Mouse (Mus musculus): ENCODE data around the gene 4933400A11Rik. TPM values are rescaled to one million over a fixed set of nuclear protein-coding genes. Genes with fewer than 3 reads are reported as not detected.
A peak's percentile ranks its signal among the peaks of the same experiment; 100 is the strongest.

4933400A11Rik gene
- not detected in 2 replicates for total RNA-seq (2012; rRNA removed)
- not detected in 2 replicates for total RNA-seq (2014; rRNA removed)
- not detected in 2 replicates for polyA plus RNA-seq (2012; ENCODE audit: insufficient read length, low read depth)

- Histone ChIP-seq H3K4me2 (ENCODE audit: insufficient read depth, low read depth, poor library complexity, severe bottlenecking) (no peak within 1 kb of the TSS), H3K9ac (ENCODE audit: insufficient read depth, low read depth) (no peak within 1 kb of the TSS), H3K4me3 (replicated peaks in 1 of 3; ENCODE audit: low read depth in 2 of 3, low read length in 2 of 3, poor library complexity in 1 of 3) (no peak within 1 kb of the TSS), H3K9me3 (replicated peaks; ENCODE audit: low read length) (no peaks in the 10 kb centered on the region), H3K27ac (ENCODE audit: insufficient read depth, low read depth) (no peak within 1 kb of the TSS), H3K36me3 (replicated peaks in 1 of 2; ENCODE audit: control insufficient read depth in 1 of 2, insufficient read depth in 1 of 2, low read length in 1 of 2) (no peaks in the 10 kb centered on the region), H3K79me2 (replicated peaks; ENCODE audit: control insufficient read depth, extremely low read depth, insufficient read depth, poor library complexity, severe bottlenecking) (no peaks in the 10 kb centered on the region), H3K27me3 (replicated peaks) (no peaks in the 10 kb centered on the region), H3K4me1 (ENCODE audit: control insufficient read depth in 1 of 2, insufficient read depth in 2 of 2) (no peaks in the 10 kb centered on the region)
- dilution Hi-C loops (cut with MboI; ENCODE audit: extremely low pct_ligation_motif_present, extremely low pct_unique_long_range_greater_than_20kb, low sequenced_read_pairs) (no loop called here), in situ Hi-C loops (cut with MboI; ENCODE audit: low pct_ligation_motif_present, low pct_unique_long_range_greater_than_20kb, low sequenced_read_pairs) (no loop called here)
- no peak for DNase-seq (ENCODE audit: extremely low read depth)
- TF ChIP-seq TBP (conservative IDR thresholded peaks at IDR 0.05; ENCODE audit: low read depth, low read length) (no peak), MAZ (IDR thresholded peaks at IDR 0.05; ENCODE audit: low read depth, low read length) (no peak), MAX (IDR thresholded peaks at IDR 0.05; ENCODE audit: low read length) (no peak)
Measured at GRCm38 (mm10) chrX:169779535-169779934, at the start of gene 4933400A11Rik. Gene 4933400A11Rik (minus strand): TSS chrX:169779635.

GRCm38 (mm10) chrX:169828136-169828535, 48.7 kb upstream of the 4933400A11Rik start:
- Histone ChIP-seq H3K4me2 (ENCODE audit: insufficient read depth, low read depth, poor library complexity, severe bottlenecking) (no peak overlapping the region; the same call in 1 of the 2 replicates), H3K27me3 (replicated peaks) (no peaks in the 10 kb centered on the region), H3K4me1 (ENCODE audit: control insufficient read depth in 1 of 2, insufficient read depth in 2 of 2) (peaks cover 0 to 2% of the 10 kb centered on the region in 2 experiments; a peak in 1 of 4 replicates), H3K9ac (ENCODE audit: insufficient read depth, low read depth) (no peak overlapping the region), H3K9me3 (replicated peaks; ENCODE audit: low read length) (no peaks in the 10 kb centered on the region), H3K36me3 (replicated peaks in 1 of 2; ENCODE audit: control insufficient read depth in 1 of 2, insufficient read depth in 1 of 2, low read length in 1 of 2) (no peaks in the 10 kb centered on the region), H3K4me3 (replicated peaks in 1 of 3; ENCODE audit: low read depth in 2 of 3, low read length in 2 of 3, poor library complexity in 1 of 3) (no peak overlapping the region), H3K79me2 (replicated peaks; ENCODE audit: control insufficient read depth, extremely low read depth, insufficient read depth, poor library complexity, severe bottlenecking) (no peaks in the 10 kb centered on the region), H3K27ac (ENCODE audit: insufficient read depth, low read depth) (no peak overlapping the region)
- dilution Hi-C loops (cut with MboI; ENCODE audit: extremely low pct_ligation_motif_present, extremely low pct_unique_long_range_greater_than_20kb, low sequenced_read_pairs): no loop called here
- DNase-seq (ENCODE audit: extremely low read depth): peak; percentile 0
- in situ Hi-C loops (cut with MboI; ENCODE audit: low pct_ligation_motif_present, low pct_unique_long_range_greater_than_20kb, low sequenced_read_pairs): no loop called here
- TF ChIP-seq POLR2AphosphoS2 (IDR thresholded peaks at IDR 0.05; ENCODE audit: low read depth, low read length) (no peak), IRF4 (IDR thresholded peaks at IDR 0.05; ENCODE audit: low read depth, low read length) (no peak), CTCF (conservative IDR thresholded peaks at IDR 0.05 in 1 of 2, IDR thresholded peaks at IDR 0.05 in 1 of 2; ENCODE audit: low read depth in 2 of 2, low read length in 2 of 2) (no peak), SIN3A (IDR thresholded peaks at IDR 0.05; ENCODE audit: low read length) (no peak), MYC (IDR thresholded peaks at IDR 0.05; ENCODE audit: low read depth, low read length) (no peak), RAD21 (IDR thresholded peaks at IDR 0.05; ENCODE audit: low read depth, low read length) (no peak), MXI1 (IDR thresholded peaks at IDR 0.05; ENCODE audit: low read depth, low read length) (no peak), MAX (IDR thresholded peaks at IDR 0.05; ENCODE audit: low read length) (no peak), UBTF (IDR thresholded peaks at IDR 0.05; ENCODE audit: low read depth, low read length) (no peak), ELF1 (IDR thresholded peaks at IDR 0.05; ENCODE audit: low read depth, low read length) (no peak), TCF12 (IDR thresholded peaks at IDR 0.05; ENCODE audit: low read depth, low read length) (no peak), ETS1 (conservative IDR thresholded peaks at IDR 0.05; ENCODE audit: low read depth, low read length) (no peak), NELFE (IDR thresholded peaks at IDR 0.05; ENCODE audit: low read depth, low read length) (no peak)
